Mouse (Mus musculus) limb, embryonic 13.5 days (tissue): ENCODE measurements around the gene Elovl4. TPM values are rescaled to one million over a fixed set of nuclear protein-coding genes. Genes with fewer than 3 reads are reported as not detected.

Experiments used
- ATAC-seq: fragments of 200-750 bp; cut with Nextera tagmentation; 2 replicates; pipeline ENCODE4 v1.8.0; 2017; ENCODE audit warnings: low read depth, moderate number of reproducible peaks, moderate TSS enrichment; ENCODE audit not compliant: low FRiP score
- H3K27ac ChIP-seq: fragments of 300-500 bp; sonication (generic); 2 replicates; pipeline ENCODE4 v1.5.1; 2015; ENCODE audit warnings: inconsistent platforms, mild to moderate bottlenecking, moderate library complexity
- H3K27me3 ChIP-seq: fragments of 300-500 bp; sonication (generic); 2 replicates; pipeline ENCODE4 v1.6.1; 2015; ENCODE audit warnings: mild to moderate bottlenecking, inconsistent platforms
- H3K36me3 ChIP-seq: fragments of 300-500 bp; sonication (generic); 2 replicates; pipeline ENCODE4 v1.6.1; 2015; ENCODE audit warnings: inconsistent platforms, mild to moderate bottlenecking, moderate library complexity
- H3K4me1 ChIP-seq: fragments of 300-500 bp; sonication (generic); 2 replicates; pipeline ENCODE4 v1.6.1; 2015; ENCODE audit warnings: inconsistent platforms
- H3K4me2 ChIP-seq: fragments of 300-500 bp; sonication (generic); replicated peaks from 2 replicates; pipeline ENCODE4 v1.6.1; 2015; ENCODE audit warnings: inconsistent platforms, mild to moderate bottlenecking, moderate library complexity
- H3K4me3 ChIP-seq: fragments of 300-500 bp; sonication (generic); 2 replicates; pipeline ENCODE4 v1.5.1; 2015; ENCODE audit warnings: moderate library complexity, mild to moderate bottlenecking, inconsistent platforms
- H3K9ac ChIP-seq: fragments of 300-500 bp; sonication (generic); 2 replicates; pipeline ENCODE4 v1.6.1; 2015; ENCODE audit warnings: mild to moderate bottlenecking, inconsistent platforms
- H3K9me3 ChIP-seq: fragments of 300-500 bp; sonication (generic); 2 replicates; pipeline ENCODE4 v1.6.1; 2016; ENCODE audit warnings: inconsistent platforms
- WGBS: fragments of 180-500 bp; shearing (Covaris S2); methylation state at CpG from one replicate; pipeline ENCODE4 v1.1.7; 2015; 5-methylcytosine and 5-hydroxymethylcytosine counted together
- polyA plus RNA-seq: library from polyadenylated mRNA; unstranded; fragments of >200 nt; fragmentation: Nextera tagmentation; extraction: Ambion mirVana; gene quantifications from 2 replicates; pipeline ENCODE4 v1.2.1, GENCODE M21; 2015

Gene Elovl4
- 22.8 and 23.2 TPM in 2 replicates for polyA plus RNA-seq

DNA sequence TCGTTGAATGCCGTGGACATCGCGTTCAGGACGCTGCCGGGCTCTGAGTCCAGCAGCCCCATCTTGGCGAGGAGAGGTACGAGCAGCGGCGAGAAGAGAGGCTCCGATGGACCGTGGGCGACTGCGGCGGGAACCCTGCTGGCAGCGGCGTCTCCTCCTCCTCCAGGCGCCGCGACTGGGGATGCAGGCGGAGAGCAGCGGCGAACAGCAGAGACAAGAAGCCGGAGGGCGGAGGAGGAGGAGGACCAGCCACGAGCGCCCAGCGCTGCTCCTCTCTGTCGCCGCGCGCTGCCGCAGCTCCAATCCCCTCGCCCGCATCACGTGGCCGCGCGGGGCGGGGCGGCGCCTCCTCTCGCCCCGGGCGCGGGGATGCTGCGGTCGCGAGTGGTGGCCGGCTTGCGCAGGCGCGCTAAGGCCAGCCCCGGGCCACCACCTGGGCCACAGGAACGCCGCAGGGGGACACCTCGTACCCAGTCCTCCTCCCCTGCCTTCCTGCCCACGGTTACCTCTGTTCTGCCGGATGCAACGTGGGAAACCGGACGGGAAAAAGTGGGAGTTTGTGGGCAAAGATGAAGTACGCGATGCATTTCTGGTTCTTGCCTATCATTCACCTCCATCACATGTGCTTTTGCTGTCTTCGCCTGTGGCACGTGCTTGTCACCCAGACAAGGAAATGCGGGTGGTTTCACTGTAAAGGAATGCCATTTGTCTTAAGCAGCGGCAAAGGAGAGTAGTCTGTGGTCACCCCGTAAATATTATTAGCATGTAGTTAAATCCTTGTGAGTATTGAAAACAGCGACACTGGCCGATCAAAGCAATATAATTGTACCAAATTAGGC is at the start of gene Elovl4:
Elovl4 (minus strand) TSS at position 301 of the 839 bp plus-strand sequence.
- H3K27ac ChIP-seq: peak within 1 kb of the TSS; percentile 53

DNA sequence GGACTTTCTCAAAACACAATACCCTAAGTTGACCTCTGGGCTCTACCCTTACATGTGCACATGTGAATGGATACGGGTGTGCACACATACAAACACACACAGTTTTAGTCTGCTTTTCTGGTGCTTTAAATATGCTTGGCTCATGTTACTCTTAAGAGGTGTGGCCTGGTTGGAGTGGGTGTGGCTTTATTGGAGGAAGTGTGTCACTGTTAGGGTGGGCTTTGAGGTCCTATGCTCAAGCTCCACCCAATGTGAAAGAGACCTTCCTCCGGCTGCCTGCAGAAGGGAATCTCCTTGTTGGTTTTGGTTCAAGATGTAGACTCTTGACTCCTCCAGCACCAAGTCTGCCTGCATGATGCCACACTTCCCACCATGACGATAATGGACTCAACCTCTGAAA is 46.4 kb upstream of the Elovl4 start:
- H3K4me1 ChIP-seq: no peaks in the 10 kb centered on the region
- no peak overlapping the region for H3K27ac ChIP-seq
- H3K9ac ChIP-seq: no peak overlapping the region
- ATAC-seq: no peak
- no peaks in the 10 kb centered on the region for H3K27me3 ChIP-seq
- H3K9me3 ChIP-seq: no peaks in the 10 kb centered on the region
- H3K4me2 ChIP-seq: no peak overlapping the region
- peaks cover 45% of the 10 kb centered on the region for H3K36me3 ChIP-seq
- H3K4me3 ChIP-seq: no peak overlapping the region
- WGBS: 90% methylated on average over 3 of the region's 3 CpGs

More for the DNA sequence above, at the start of gene Elovl4:
- WGBS: 1% methylated on average over 56 of the region's 71 CpGs
- H3K4me1 ChIP-seq: peaks cover 15% of the 10 kb centered on the region
- ATAC-seq: peak; percentile 90
- H3K4me2 ChIP-seq: peak within 1 kb of the TSS; percentile 97
- H3K4me3 ChIP-seq: peak within 1 kb of the TSS; percentile 73
- H3K9me3 ChIP-seq: no peaks in the 10 kb centered on the region
- no peaks in the 10 kb centered on the region for H3K36me3 ChIP-seq
- peak within 1 kb of the TSS; percentile 85 for H3K9ac ChIP-seq
- peaks cover 24% of the 10 kb centered on the region for H3K27me3 ChIP-seq

DNA sequence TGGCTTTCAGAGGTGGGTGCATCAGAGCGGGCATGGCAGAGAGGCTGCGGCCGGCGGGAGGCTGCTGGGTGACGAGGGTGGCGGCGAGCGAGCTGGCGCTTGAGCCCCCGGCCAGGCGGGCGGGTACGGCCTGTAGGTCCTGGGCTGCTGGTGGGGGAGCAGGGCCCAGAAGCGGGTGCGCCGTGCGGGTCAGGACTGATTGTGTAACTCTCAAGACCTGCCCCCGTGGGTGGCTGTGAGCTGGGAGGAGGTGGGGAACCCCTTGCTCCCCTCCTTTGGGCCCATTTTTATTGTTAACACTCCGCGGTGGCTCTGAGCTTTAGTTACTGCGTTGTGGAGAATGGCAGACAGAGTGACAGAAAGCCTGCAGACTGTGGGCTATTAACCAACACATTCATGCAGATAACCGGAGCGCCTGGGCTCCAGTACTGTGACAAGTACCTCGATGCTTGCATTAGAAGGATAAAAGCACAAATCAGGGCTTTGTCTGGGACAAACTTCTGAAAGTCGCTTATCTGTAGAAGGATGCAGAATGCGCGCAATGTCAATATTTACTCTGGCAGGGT is 28.8 kb upstream of the Elovl4 start:
- peak; percentile 81 for ATAC-seq
- Histone ChIP-seq H3K36me3 (peaks cover 1% of the 10 kb centered on the region; the same call in 1 of the 2 replicates), H3K4me2 (peak overlapping the region; percentile 86), H3K4me3 (peak overlapping the region; percentile 88), H3K9me3 (no peaks in the 10 kb centered on the region), H3K27me3 (no peaks in the 10 kb centered on the region), H3K4me1 (peaks cover 9% of the 10 kb centered on the region), H3K27ac (no peak overlapping the region; the same call in 1 of the 2 replicates), H3K9ac (peak overlapping the region; percentile 86)
- WGBS: 2% methylated on average over 27 of the region's 27 CpGs

- Histone ChIP-seq H3K4me1 (peaks cover 9% of the 10 kb centered on the region), H3K9me3 (no peaks in the 10 kb centered on the region), H3K27ac (peak within 1 kb of the TSS; percentile 74; the same call in 1 of the 2 replicates), H3K9ac (peak within 1 kb of the TSS; percentile 86), H3K4me2 (peak within 1 kb of the TSS; percentile 86), H3K4me3 (peak within 1 kb of the TSS; percentile 88), H3K27me3 (no peaks in the 10 kb centered on the region), H3K36me3 (no peaks in the 10 kb centered on the region)
- peak; percentile 100 for ATAC-seq
- under 1% methylated on average over 38 of the region's 38 CpGs for WGBS
Observed at GRCm38 (mm10) chr9:83833811-83834747, 28.0 kb upstream of the Elovl4 start, which contains the start of gene Ttk. TSS of gene Ttk (plus strand) at chr9:83834689.

DNA sequence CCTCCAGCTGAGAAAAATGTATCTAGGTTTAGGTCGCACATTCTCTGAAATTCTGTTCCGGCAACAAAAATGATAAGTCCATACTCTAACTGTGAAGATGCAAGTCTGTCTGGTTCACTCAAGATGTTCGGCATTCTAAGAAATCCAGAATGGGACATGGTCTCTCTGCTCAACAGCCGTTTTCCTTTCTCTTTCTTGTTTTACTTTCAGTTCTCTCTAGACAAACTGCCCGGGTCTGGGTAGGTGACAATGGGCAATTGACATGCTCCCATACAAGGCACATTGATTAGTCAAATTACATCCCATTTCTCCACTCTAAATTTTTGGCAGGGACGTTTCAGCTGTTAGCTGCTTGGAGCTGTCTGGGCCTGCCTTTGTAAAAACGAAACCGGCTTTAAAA is 25.1 kb upstream of the Elovl4 start:
- H3K4me1 ChIP-seq: peaks cover 9% of the 10 kb centered on the region
- H3K4me2 ChIP-seq: no peak overlapping the region
- H3K36me3 ChIP-seq: no peaks in the 10 kb centered on the region
- no peaks in the 10 kb centered on the region for H3K27me3 ChIP-seq
- ATAC-seq: no peak
- no peak overlapping the region for H3K27ac ChIP-seq
- no peak overlapping the region for H3K9ac ChIP-seq
- H3K9me3 ChIP-seq: no peaks in the 10 kb centered on the region
- 69% methylated on average over 8 of the region's 8 CpGs for WGBS
- H3K4me3 ChIP-seq: no peak overlapping the region

DNA sequence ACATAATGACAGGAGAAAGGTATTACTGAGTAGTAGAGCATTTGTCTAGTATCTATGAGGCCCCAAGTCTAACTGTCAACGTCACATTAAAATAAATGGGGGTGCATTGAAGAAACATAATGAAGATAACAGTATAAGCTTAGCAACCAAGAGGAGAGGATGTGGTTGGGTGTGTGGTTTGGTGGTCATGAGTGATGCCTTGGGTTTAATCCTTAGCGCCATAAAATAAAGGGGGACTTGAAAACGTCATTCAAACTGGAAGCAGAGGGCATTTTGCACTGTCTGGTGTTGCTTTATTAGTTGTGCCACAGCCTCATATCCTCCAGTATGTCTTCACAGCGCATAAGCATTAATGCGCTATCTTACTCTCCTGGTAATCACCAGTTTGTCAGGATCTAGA is 23.8 kb upstream of the Elovl4 start:
- peaks cover under 1% of the 10 kb centered on the region for H3K4me1 ChIP-seq
- no peaks in the 10 kb centered on the region for H3K9me3 ChIP-seq
- H3K27me3 ChIP-seq: no peaks in the 10 kb centered on the region
- no peaks in the 10 kb centered on the region for H3K36me3 ChIP-seq
- H3K4me3 ChIP-seq: no peak overlapping the region
- no peak overlapping the region for H3K4me2 ChIP-seq
- no peak overlapping the region for H3K27ac ChIP-seq
- WGBS: 80% methylated on average over 5 of the region's 5 CpGs
- H3K9ac ChIP-seq: no peak overlapping the region
- ATAC-seq: no peak

DNA sequence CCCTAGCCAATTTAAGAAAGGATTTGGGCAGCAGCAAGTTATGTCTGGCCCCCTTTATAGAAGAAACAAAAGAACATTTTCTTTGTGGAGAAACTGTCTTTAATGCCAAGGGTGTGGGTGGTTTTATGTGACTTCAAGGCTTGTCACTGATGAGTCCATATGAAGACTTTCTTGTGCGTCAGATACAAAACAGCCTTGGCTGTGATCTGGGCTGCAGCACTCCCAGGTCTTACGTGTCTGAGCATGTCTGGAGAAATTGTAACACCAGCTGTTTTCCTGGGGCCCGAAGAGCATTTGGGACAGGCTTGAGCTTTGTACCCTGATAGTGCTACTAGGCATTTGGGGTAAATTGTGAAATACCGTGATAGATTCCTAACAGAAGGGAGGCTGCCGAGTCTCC is 16.8 kb upstream of the Elovl4 start:
- Histone ChIP-seq H3K27me3 (no peaks in the 10 kb centered on the region), H3K9ac (no peak overlapping the region), H3K4me3 (no peak overlapping the region), H3K9me3 (no peaks in the 10 kb centered on the region), H3K27ac (no peak overlapping the region), H3K36me3 (no peaks in the 10 kb centered on the region), H3K4me2 (no peak overlapping the region), H3K4me1 (no peaks in the 10 kb centered on the region)
- 70% methylated on average over 5 of the region's 5 CpGs for WGBS
- no peak for ATAC-seq

DNA sequence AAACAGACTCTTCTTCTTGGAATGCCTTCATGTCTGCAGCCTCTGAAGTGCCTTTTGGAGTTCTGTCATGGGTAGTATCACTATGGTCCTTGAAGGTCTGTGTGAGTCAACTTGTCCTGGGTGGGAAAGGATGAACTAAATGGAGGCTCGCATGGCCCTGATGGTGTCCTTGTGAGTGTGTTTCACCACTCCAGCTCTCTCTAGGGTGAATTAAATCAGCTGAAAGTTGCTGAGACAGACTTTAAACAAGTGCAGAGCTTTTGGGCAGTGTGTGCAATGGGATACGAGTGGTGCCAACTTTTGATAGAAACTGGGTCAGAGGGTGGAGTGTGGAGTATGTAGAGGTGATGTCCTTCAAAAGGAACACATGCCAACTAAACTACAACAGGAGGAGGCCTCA is 14.9 kb upstream of the Elovl4 start:
- Histone ChIP-seq H3K36me3 (no peaks in the 10 kb centered on the region), H3K9me3 (no peaks in the 10 kb centered on the region), H3K4me2 (no peak overlapping the region), H3K27ac (no peak overlapping the region), H3K4me1 (no peaks in the 10 kb centered on the region), H3K4me3 (no peak overlapping the region), H3K9ac (no peak overlapping the region), H3K27me3 (no peaks in the 10 kb centered on the region)
- no peak for ATAC-seq
- WGBS: 91% methylated on average over 2 of the region's 2 CpGs

- Histone ChIP-seq H3K4me3 (no peak overlapping the region), H3K27me3 (no peaks in the 10 kb centered on the region), H3K9ac (no peak overlapping the region), H3K27ac (no peak overlapping the region), H3K36me3 (no peaks in the 10 kb centered on the region), H3K4me1 (no peaks in the 10 kb centered on the region), H3K4me2 (no peak overlapping the region), H3K9me3 (no peaks in the 10 kb centered on the region)
- 82% methylated on average over 7 of the region's 7 CpGs for WGBS
- no peak for ATAC-seq
Observed at GRCm38 (mm10) chr9:83819188-83819587, 13.1 kb upstream of the Elovl4 start.

- H3K27me3 ChIP-seq: peaks cover 24% of the 10 kb centered on the region
- H3K4me1 ChIP-seq: peaks cover 15% of the 10 kb centered on the region
- H3K4me3 ChIP-seq: no peak overlapping the region
- WGBS: 2% methylated on average over 2 of the region's 2 CpGs
- no peaks in the 10 kb centered on the region for H3K9me3 ChIP-seq
- no peak overlapping the region for H3K27ac ChIP-seq
- H3K9ac ChIP-seq: no peak overlapping the region
- ATAC-seq: no peak
- no peaks in the 10 kb centered on the region for H3K36me3 ChIP-seq
- no peak overlapping the region for H3K4me2 ChIP-seq
Observed at GRCm38 (mm10) chr9:83807562-83807961, 1.5 kb upstream of the Elovl4 start.

DNA sequence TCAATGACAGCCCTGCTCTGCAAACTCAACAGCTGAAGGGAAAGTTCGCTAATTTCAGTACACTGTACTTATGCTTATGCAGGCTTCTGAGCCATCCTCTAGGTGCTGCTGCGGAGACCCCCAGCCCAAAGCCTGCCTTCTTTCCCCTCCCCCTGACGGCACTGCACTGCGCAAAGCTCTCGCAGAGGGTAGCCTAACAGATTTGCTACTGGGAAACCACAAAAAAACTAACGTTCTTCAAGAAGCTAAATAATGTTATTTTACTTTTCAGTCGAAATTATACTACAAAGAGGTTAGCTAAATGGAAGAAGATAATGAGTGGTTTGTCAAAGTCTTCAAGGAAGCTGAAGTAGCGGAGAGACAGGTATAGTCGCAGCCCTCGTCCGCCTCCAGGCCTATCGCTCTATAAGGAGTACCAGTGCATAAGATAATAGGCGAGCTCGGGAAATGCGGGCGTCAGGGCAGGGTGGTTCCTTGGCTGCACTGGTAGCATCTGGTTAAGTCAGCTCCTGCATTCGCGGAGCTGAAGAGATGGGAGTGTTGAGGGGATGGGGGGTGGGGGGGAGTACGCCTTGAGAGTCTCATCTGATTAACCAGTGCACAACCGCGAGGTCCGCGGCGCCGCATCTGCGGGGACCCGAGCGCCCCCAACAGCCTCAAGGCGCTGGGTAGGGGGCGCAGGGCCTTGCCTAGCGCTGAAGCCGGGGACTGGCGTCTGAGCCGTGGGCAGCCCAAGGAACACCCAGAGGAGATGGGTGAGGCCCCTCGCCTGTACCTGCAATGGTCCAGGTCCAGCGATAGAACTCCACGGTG is 707 bp downstream of the Elovl4 start:
- Histone ChIP-seq H3K27me3 (peaks cover 24% of the 10 kb centered on the region), H3K9me3 (no peaks in the 10 kb centered on the region), H3K9ac (peak overlapping the region; percentile 85), H3K4me1 (peaks cover 15% of the 10 kb centered on the region), H3K4me3 (peak overlapping the region; percentile 73), H3K4me2 (peak overlapping the region; percentile 97), H3K36me3 (no peaks in the 10 kb centered on the region), H3K27ac (peak overlapping the region; percentile 53)
- WGBS: under 1% methylated on average over 37 of the region's 37 CpGs
- peak; percentile 87 for ATAC-seq
